Mouse (Mus musculus) R1 (cell line): ENCODE measurements around the gene Mad2l2.
"Not testable (repeated sequence)": the region's sequence is repeated elsewhere in the genome, so short reads cannot be mapped to it uniquely, and the experiment has no call there.

ENCODE experiments used
- DNase-seq: peaks from one replicate; pipeline ENCODE4 v3.0.0-alpha.2; 2018; ENCODE audit warnings: low read depth, low spot score

Mad2l2 gene

GRCm38 (mm10) chr4:148169586-148169985 lies 39.4 kb downstream of the Mad2l2 start:
- DNase-seq = peak; percentile 94

DNA sequence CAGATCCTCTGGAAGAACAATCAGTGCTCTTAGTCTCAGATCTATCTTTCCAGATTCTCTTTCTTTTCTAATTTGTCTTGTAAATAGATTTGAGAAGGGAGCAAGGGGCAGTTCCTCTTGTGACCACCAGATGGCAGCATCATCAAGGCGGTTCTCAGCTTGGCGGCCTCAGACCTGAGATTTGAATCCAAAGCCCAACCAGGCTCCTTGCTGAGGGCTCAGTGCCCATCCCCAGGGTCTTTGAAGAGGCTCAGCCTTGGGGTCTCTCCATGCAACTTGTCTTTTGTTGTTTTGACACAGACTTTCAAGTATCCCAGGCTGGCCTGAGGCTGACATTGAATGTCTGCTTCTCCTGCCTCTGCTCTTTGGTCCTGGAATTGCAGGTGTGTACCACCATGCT lies 40.7 kb downstream of the Mad2l2 start:
- peak; percentile 65 for DNase-seq

DNA sequence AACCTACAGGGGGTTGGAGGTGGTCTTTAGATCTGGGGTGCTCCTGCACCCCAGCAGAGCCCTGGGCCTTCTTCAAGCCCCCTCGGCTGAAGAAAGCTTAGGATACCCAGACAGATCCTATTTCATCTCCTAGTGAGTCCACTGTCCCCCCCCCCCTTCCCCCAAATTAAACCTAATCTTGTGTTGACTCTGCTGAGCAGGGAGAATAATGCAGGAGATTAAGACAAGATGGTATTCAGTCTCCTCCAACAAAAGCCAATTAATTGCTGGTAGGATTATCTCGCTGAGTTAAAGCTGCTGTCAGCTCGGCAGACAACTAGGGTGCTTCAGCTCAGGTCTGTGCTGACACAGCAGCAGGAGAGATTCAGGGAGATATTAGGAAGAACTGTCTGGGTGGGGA lies 41.1 kb downstream of the Mad2l2 start:
- no peak for DNase-seq

- peak; percentile 88 for DNase-seq
These were observed 43.8 kb downstream of the Mad2l2 start for GRCm38 (mm10) chr4:148173811-148174494.

DNA sequence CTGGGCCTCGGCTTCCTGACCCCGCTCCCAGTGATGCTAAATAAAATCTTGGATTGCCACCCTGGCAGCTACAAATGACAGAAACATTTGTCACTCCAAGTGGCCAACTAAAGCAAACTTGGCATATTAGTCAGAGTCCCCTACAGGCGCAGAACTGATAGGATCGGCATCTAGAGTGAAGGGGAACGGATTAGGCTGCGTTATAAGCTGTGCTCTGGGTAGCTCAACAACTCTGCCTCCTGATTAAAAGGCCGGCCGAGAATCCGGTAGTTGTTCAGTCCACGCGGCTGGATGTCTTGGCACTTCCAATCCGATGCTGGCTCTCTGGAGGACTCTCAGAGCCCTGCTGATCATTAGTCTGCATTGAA lies 44.3 kb downstream of the Mad2l2 start:
- DNase-seq = no peak

DNA sequence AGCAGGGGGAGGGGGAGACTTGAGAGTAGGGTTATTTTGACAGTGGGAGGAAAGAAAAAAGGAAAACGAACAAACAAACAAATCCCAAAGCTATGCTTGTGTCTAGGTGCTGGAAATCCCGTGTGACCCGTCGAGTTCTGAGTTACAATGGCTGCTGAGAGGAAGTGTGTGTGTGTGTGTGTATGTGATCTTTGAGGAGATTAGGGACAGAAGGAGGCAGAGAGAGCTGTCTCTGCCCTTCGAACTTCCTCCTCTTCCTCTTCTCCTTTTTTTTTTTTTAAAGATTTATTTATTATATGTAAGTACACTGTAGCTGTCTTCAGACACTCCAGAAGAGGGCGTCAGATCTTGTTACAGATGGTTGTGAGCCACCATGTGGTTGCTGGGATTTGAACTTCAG lies 46.4 kb downstream of the Mad2l2 start:
- DNase-seq = not testable (repeated sequence)

GRCm38 (mm10) chr4:148177716-148178115 lies 47.5 kb downstream of the Mad2l2 start:
- no peak for DNase-seq

GRCm38 (mm10) chr4:148181483-148181882 lies 51.3 kb downstream of the Mad2l2 start:
- DNase-seq = no peak

GRCm38 (mm10) chr4:148182363-148182762 lies 52.2 kb downstream of the Mad2l2 start:
- no peak for DNase-seq

- no peak for DNase-seq
These were observed 54.4 kb downstream of the Mad2l2 start for GRCm38 (mm10) chr4:148184564-148184963.

GRCm38 (mm10) chr4:148185819-148186218 lies 55.6 kb downstream of the Mad2l2 start:
- peak; percentile 87 for DNase-seq

- DNase-seq = peak; percentile 36
These were observed 58.6 kb downstream of the Mad2l2 start for GRCm38 (mm10) chr4:148188767-148189166.

GRCm38 (mm10) chr4:148192707-148193245 lies 62.6 kb downstream of the Mad2l2 start:
- DNase-seq = peak; percentile 92

DNA sequence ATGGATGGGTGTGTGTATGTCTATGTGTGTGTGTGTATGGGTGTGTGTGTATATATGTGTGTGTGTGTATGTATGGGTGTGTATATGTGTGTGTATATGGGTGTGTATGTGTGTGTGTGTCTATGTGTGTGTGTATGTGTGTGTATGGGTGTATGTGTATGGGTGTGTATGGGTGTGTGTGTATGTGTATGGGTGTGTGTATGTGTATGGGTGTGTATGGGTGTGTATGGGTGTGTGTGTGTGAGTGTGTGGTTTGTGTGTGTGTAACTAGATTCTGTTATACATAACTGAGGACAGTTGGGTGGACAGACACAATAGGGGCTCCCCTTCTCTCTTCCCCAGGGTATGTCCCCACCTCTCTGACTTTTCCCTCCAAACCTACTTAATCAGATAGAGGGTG lies 64.2 kb downstream of the Mad2l2 start:
- DNase-seq = no peak
